Mouse (Mus musculus) left cerebral cortex, adult 6 months (tissue): ENCODE results near the gene Xiap. TPM values are rescaled to one million over a fixed set of nuclear protein-coding genes. Genes with fewer than 3 reads are reported as not detected.

Experiments used
- long read RNA-seq, 2 experiments: library from polyadenylated mRNA; unstranded; transcript quantifications; one replicate each; pipeline ENCODE4 v2.0.0; 2019 to 2020
- polyA plus RNA-seq: library from polyadenylated mRNA; unstranded; fragments of <200 nt; fragmentation: Nextera tagmentation; gene quantifications from 2 replicates; pipeline ENCODE4 v1.2.3, GENCODE M21; 2021

Xiap gene
- 18.1 and 39.2 TPM in 2 replicates for polyA plus RNA-seq
- long read RNA-seq, experiment 1, full-length matches to known transcripts, result 3 of 42 reads
- long read RNA-seq, experiment 1, partial matches to known transcripts, result 0 of 42 reads
- long read RNA-seq, experiment 1, other reads (novel, unspliced or antisense), result 39 of 42 reads
- long read RNA-seq, experiment 2, partial matches to known transcripts, result 0 of 19 reads
- long read RNA-seq, experiment 2, other reads (novel, unspliced or antisense), result 19 of 19 reads

DNA sequence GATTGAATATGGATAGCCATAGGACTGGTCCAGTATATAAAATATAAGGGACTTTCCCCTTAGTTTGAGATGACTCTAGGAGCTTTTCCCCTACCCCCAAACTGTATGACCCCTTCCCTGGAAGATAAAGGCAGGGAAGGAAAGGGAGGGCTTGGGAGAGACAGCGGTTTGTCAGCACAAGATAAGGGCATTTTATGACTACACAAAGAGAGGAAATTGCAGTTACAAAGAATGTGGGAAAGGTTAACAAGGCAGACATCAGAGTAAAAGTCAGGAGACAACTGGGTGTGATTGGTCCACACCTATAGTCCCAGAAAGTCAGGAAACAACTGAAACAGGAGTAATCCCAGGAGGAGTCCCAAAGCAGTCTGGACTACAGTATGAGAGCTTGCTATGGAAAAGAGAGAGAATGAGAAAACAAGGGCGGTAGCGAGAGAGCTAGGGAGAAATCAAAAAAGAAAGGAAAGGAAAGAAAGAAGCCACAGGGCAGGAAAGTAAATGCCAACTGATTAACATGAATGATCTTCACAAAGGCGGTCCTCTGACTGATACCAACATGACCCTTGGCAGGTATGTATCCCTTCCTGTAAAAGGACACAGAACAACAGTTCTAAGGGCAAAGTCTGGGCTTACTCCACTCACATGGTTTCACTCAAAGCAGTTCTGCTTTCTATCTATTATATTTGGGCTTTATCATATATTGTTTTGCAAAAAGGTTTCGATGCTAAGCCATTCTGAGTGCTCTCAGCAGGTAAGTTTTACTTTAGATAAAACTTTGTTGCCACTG lies at the start of gene Xiap:
TSS of gene Xiap (plus strand) at position 398 of the 787 bp plus-strand sequence.

DNA sequence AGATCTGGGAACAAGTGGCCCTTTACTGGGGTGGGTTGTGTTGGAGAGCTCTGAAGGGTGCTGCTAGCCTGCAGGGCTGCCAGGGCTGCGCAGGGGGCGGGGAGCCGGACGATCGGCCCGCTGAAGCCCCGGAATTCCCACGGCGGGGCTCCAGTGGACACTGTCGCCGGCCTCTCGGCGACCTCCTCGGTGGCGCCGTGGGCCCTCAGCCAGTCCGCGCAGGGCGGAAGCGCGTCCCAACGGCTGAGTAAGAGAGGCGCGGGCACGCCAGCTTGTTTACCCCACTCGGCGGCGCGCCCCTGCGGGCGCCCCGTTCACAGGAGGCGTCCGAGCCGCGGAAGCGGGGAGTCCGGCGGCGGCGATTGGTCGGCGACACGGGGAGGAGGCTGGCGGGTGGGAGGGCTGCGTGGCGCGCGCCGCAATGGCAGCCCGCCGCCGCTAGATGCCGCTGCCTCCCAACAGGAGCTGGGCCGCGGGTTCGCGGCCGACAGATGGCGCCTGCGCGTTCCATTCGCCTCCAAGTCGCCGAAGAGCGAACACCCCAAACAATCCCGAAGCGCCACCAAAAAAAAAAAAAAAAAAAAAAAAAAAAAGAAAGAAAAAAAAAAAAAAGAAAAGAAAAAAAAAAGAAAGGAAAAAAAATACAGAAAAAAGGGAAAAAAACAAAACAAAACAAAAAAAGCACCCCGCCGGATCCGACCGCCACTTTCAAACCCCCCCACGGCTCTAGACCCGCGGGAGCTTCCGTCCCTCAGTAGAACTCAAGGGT lies 89.5 kb downstream of the Xiap start, which contains the start of gene Stag2:
TSS of gene Stag2 (plus strand) at position 530 of the 769 bp plus-strand sequence.

Other genes starting within 250 kb of the Xiap start
- 8.8 and 13.4 TPM in 2 replicates for gene Thoc2, start 139.0 kb upstream of the Xiap start, polyA plus RNA-seq
- 9.7 and 10.9 TPM in 2 replicates for gene Stag2, start 89.6 kb downstream of the Xiap start, polyA plus RNA-seq